Mouse (Mus musculus) testis, adult 2 months (tissue): Measurements from ENCODE around the gene Elmo2.

ENCODE experiments used
- CTCF ChIP-seq: fragments of 200-500 bp; IDR thresholded peaks from 2 replicates; pipeline ENCODE4 v1.5.1; 2012; ENCODE audit warnings: low read depth, mild to moderate bottlenecking, inconsistent platforms, low read length, moderate library complexity; ENCODE audit not compliant: control insufficient read depth, insufficient read depth, insufficient replicate concordance
- POLR2A ChIP-seq: fragments of 200-500 bp; IDR thresholded peaks from 2 replicates; pipeline ENCODE4 v1.6.1; 2012; ENCODE audit warnings: low read depth, mild to moderate bottlenecking, inconsistent platforms, low read length, moderate library complexity; ENCODE audit not compliant: control insufficient read depth

DNA sequence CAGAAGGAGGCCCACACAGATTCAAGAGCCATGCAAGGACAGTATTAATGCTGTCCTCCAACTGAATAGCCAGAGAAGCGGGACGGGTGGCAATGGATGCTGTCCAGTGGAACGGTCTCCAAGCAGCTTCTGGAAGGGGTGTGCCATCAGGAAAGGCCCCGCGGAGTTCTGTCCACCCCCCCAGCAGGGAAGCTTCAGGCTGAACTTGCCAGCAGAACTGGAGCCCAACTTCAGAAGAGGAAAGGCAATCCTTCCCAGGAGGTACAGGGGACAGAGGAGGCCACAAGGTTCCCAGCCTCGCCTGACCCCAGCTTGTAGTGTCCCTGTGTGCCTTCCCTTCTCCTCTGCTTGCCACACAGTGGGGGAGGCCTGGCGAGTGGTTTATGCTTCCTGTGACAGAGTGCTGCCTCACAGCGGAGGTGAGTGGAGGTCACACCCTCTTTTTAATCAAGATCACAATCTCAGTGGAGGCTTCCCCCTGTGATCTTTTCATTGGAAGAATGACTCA, 4.8 kb downstream of the Elmo2 start:
- TF ChIP-seq CTCF: no peak
- TF ChIP-seq POLR2A: no peak
